Mouse (Mus musculus) embryonic facial prominence, embryonic 12.5 days (tissue): ENCODE measurements around the gene Bap1. TPM values are rescaled to one million over a fixed set of nuclear protein-coding genes. Genes with fewer than 3 reads are reported as not detected.

ENCODE experiments used
- ATAC-seq: fragments of 200-750 bp; cut with Nextera tagmentation; 2 replicates; pipeline ENCODE4 v1.8.0; 2017; ENCODE audit not compliant: insufficient number of reproducible peaks, insufficient read depth, low FRiP score, low TSS enrichment
- H3K27ac ChIP-seq: fragments of 300-500 bp; sonication (generic); 2 replicates; pipeline ENCODE4 v1.5.1; 2016; ENCODE audit warnings: mild to moderate bottlenecking
- H3K27me3 ChIP-seq: fragments of 300-500 bp; sonication (generic); 2 replicates; pipeline ENCODE4 v1.6.1; 2016; ENCODE audit warnings: mild to moderate bottlenecking, moderate library complexity
- H3K36me3 ChIP-seq: fragments of 300-500 bp; sonication (generic); 2 replicates; pipeline ENCODE4 v1.6.1; 2016; ENCODE audit warnings: mild to moderate bottlenecking
- H3K4me1 ChIP-seq: fragments of 300-500 bp; sonication (generic); 2 replicates; pipeline ENCODE4 v1.6.1; 2016
- H3K4me2 ChIP-seq: fragments of 300-500 bp; sonication (generic); replicated peaks from 2 replicates; pipeline ENCODE4 v1.6.1; 2016; ENCODE audit warnings: mild to moderate bottlenecking, moderate library complexity
- H3K4me3 ChIP-seq: fragments of 300-500 bp; sonication (generic); 2 replicates; pipeline ENCODE4 v1.5.1; 2016; ENCODE audit warnings: mild to moderate bottlenecking
- H3K9ac ChIP-seq: fragments of 300-500 bp; sonication (generic); 2 replicates; pipeline ENCODE4 v1.6.1; 2016; ENCODE audit warnings: mild to moderate bottlenecking, moderate library complexity
- H3K9me3 ChIP-seq: fragments of 300-500 bp; sonication (generic); 2 replicates; pipeline ENCODE4 v1.6.1; 2016; ENCODE audit warnings: mild to moderate bottlenecking, moderate library complexity
- WGBS: fragments of 180-500 bp; shearing (Covaris S2); methylation state at CpG from one replicate; pipeline ENCODE4 v1.1.7; 2016; 5-methylcytosine and 5-hydroxymethylcytosine counted together
- polyA plus RNA-seq: library from polyadenylated mRNA; unstranded; fragments of >200 nt; fragmentation: Nextera tagmentation; extraction: Ambion mirVana; gene quantifications from 2 replicates; pipeline ENCODE4 v1.2.1, GENCODE M21; 2016

The Bap1 gene
- polyA plus RNA-seq, result 101 and 104 TPM in 2 replicates

DNA sequence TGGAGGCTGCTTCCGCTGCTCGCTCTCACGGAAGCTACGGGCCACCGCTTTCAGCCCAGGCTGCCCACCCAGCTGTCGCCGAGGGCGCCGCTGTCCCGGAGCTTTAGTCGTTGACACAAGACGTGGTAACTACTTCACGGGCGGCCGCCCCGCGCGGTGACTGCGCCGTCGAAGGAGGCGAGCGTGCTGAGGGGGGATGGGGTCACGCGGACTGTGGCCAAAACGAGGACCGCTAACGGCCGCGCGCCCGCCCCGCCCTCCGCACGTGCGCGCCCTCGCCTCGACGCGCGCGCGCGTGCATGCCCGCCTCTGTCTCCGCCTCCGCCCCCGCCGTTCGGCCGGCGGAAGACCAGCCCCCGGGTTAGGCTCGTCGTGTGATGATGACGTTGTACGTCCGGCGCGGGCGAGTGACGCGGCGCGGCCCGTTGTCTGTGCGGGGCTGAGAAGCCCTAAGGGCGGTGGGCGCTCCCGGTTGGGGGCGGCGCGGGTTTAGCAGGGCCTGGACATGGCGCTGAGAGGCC, at the start of gene Bap1, which contains the start of gene Phf7:
Bap1 (plus strand) TSS at position 367 of the 521 bp plus-strand sequence.
Phf7 (minus strand) TSS at position 234 of the 521 bp plus-strand sequence.
- WGBS, result under 1% methylated on average over 75 of the region's 75 CpGs
- ATAC-seq, result peak; percentile 87

DNA sequence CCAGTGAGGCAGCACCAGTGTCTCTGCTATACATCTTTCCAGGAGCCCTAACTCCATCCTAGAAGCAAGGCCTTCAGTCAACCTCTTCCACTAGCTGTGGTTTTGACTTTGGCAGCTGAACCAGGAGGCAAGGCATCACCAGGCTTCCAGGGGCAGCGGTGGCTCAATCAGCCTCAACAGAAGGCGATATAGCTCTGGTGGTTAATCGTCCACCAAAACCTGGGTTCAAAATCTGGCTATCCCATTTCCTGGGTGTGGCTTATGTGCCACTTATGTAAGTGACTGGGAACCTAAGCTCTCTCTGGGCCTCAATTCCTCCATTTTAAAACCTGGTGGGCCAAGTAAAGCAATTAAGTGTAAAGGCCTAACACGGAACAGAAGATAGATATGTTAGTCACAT, 46.4 kb upstream of the Bap1 start:
- H3K27me3 ChIP-seq, result no peaks in the 10 kb centered on the region
- peak overlapping the region; percentile 91 for H3K4me2 ChIP-seq
- peak overlapping the region; percentile 93 for H3K27ac ChIP-seq
- H3K9me3 ChIP-seq, result no peaks in the 10 kb centered on the region
- peak overlapping the region; percentile 91 for H3K9ac ChIP-seq
- H3K4me3 ChIP-seq, result peak overlapping the region; percentile 84
- peaks cover 44% of the 10 kb centered on the region for H3K36me3 ChIP-seq
- no peak for ATAC-seq
- 71% methylated on average over 4 of the region's 4 CpGs for WGBS
- peaks cover 9% of the 10 kb centered on the region for H3K4me1 ChIP-seq

More for the DNA sequence above, at the start of gene Bap1, which contains the start of gene Phf7:
- Histone ChIP-seq H3K9ac (peak within 1 kb of the TSS; percentile 98), H3K4me1 (peaks cover 11% of the 10 kb centered on the region), H3K27ac (peak within 1 kb of the TSS; percentile 91), H3K27me3 (no peaks in the 10 kb centered on the region), H3K4me2 (peak within 1 kb of the TSS; percentile 85), H3K9me3 (no peaks in the 10 kb centered on the region), H3K36me3 (peaks cover 35% of the 10 kb centered on the region), H3K4me3 (peak within 1 kb of the TSS; percentile 82)

DNA sequence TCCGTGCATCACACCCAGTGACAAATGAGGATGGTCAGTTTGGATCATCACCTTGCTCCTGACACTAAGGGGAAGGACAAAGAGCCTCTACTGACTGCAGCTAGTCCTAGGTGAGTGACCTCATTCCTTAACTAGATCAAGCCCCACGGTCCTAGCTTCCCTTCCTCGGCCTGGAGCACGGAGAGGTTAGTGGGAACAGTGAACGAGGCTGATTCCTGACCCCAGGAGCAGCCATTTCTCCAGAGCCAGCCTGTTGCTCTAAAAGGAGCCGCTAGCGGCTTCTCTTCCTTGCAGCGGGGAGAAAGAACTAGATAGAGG, 46.0 kb upstream of the Bap1 start:
- Histone ChIP-seq H3K9ac (peak overlapping the region; percentile 91), H3K36me3 (peaks cover 41% of the 10 kb centered on the region), H3K4me2 (peak overlapping the region; percentile 91), H3K27me3 (no peaks in the 10 kb centered on the region), H3K27ac (peak overlapping the region; percentile 93), H3K4me3 (peak overlapping the region; percentile 84), H3K9me3 (no peaks in the 10 kb centered on the region), H3K4me1 (peaks cover 9% of the 10 kb centered on the region)
- ATAC-seq, result no peak
- 21% methylated on average over 8 of the region's 8 CpGs for WGBS

DNA sequence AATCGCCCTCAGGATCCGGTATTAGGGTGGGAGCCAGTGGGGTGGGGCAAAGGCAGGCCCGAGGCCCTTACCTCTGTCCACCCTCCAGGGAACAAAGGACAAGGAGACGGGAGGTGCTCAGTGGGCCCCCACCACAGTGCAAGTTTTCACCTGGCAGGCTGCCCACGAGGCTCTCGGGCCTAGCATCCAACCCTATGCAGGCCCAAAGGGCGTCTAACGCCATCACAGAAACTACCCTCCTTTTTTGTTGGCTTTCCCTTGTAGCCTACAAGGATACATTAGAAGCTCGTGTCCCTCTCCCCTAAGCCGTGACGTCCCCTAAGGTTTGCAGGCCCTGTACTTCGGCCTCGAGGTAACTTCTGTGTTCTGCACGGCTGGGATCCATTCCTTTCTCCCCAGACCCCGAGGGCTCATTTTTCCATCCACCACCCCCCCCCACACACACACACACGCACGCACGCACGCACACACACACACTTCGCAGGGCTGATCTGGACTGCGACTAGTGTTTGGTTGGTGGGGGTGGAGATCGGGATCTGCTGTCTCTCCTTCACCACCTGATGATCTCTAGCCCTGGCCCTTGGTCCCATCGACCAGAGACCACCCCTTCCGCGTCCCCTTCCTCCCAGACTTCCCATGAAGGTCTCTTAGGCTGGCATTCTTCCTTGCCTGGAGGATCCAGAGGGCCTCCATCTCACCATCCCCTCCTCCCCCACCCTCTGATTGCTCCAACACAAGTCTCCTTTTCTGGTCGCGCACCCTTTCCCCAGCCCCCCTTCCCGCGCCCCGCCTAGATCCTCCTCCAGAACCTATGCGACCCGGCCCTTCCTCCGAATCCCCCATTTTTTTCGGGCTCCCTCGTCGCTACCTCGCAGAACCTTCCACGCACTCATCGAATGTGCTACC, 45.4 kb upstream of the Bap1 start:
- Histone ChIP-seq H3K9me3 (no peaks in the 10 kb centered on the region), H3K27ac (peak overlapping the region; percentile 93)
- WGBS, result under 1% methylated on average over 39 of the region's 39 CpGs

DNA sequence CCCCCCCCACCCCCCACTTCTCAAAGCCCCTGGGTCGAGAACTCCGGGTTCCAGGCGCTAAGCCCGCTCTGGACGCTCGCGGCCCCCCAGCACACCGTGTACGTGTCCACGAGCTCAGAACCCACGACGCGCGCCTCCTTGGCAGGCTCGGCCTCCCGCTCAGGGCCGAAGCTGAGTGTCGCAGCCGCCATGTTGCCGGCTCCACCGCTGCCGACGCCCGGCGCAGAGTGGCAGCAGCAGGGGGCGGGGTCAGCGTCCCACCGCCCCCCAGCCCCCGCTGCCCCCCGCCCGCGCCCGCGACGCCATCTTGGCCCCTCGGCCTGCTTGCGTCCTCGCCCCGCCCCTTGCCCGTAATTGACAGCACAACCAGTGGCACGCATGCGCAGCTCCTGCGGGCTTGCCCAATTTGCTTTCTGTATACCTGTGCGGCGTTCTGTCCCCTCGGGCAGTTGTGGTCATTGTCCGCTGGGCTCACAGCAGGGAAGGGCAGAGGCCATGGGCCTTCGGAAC, 44.7 kb upstream of the Bap1 start:
- H3K27ac ChIP-seq, result peak overlapping the region; percentile 93
- peaks cover 9% of the 10 kb centered on the region for H3K4me1 ChIP-seq
- H3K4me3 ChIP-seq, result peak overlapping the region; percentile 84
- ATAC-seq, result peak; percentile 31; the same call in 1 of the 2 replicates
- no peaks in the 10 kb centered on the region for H3K27me3 ChIP-seq
- 1% methylated on average over 48 of the region's 48 CpGs for WGBS
- peak overlapping the region; percentile 91 for H3K9ac ChIP-seq
- peak overlapping the region; percentile 91 for H3K4me2 ChIP-seq
- H3K36me3 ChIP-seq, result peaks cover 28% of the 10 kb centered on the region
- H3K9me3 ChIP-seq, result no peaks in the 10 kb centered on the region

More for the DNA sequence above, 45.4 kb upstream of the Bap1 start:
- H3K9ac ChIP-seq, result peak overlapping the region; percentile 91
- peak overlapping the region; percentile 91 for H3K4me2 ChIP-seq
- peaks cover 35% of the 10 kb centered on the region for H3K36me3 ChIP-seq
- peak; percentile 55 for ATAC-seq
- H3K4me1 ChIP-seq, result peaks cover 9% of the 10 kb centered on the region
- H3K27me3 ChIP-seq, result no peaks in the 10 kb centered on the region
- H3K4me3 ChIP-seq, result peak overlapping the region; percentile 84

DNA sequence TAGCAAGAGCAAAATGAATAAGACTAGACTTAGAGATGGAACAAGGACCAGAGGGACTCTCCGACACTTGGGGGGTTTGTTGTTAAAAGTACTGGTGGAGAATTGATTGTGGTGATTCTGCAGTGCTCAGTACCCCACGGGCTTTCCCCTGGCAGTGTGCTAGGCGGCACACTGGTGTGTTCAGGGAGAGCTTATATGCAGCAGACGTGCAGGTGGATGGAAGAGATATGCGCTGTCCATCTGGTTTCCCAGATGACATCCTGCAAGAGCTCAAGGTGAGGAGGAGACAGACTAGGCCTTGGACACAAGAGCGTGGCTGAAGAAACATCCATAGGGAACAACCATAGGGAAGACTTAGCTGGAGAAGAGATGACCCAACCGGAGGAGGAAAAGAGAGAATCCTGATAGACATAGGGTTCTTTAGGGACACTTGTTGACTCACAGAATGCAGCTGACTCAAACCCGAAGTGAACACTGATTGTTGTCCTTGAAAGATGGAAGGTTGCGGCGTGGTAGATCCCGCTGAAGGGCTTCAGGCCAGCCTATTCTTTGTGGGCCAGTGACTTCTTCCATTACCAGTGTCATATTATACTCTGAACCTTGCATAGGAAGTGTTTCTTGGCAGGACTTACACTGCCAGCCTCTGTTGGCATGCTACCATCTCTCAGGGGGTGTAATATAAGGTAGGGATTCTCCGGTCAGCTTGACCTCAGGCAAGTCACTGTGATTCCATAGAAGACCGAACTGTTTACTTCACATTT, 44.0 kb upstream of the Bap1 start:
- Histone ChIP-seq H3K4me1 (peaks cover 9% of the 10 kb centered on the region), H3K36me3 (peaks cover 21% of the 10 kb centered on the region), H3K9ac (peak overlapping the region; percentile 91; the same call in 1 of the 2 replicates), H3K27me3 (no peaks in the 10 kb centered on the region), H3K4me3 (peak overlapping the region; percentile 84), H3K27ac (no peak overlapping the region), H3K4me2 (peak overlapping the region; percentile 91), H3K9me3 (no peaks in the 10 kb centered on the region)
- peak; percentile 17; the same call in 1 of the 2 replicates for ATAC-seq
- 82% methylated on average over 13 of the region's 13 CpGs for WGBS

DNA sequence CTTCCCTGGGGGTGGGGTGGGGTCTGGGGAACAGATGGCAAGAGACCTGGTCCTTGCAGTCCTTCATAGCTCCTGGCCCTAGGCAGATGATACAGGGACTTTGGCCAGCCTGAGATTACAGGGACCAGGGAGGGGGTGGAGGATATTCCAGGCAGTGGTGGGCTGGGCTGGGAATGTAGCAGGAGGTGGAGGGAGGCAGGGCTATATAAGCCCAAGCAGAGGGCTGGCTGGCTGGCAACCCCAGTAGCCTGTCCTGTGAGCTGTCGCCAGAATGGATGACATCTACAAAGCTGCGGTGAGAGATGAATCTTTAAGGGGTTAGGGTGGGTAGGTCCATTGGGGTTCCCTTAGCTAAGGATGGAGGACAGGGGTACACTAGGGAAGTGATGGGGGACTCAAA, 43.2 kb upstream of the Bap1 start, which contains the start of gene Tnnc1:
Tnnc1 (plus strand) TSS at position 229 of the 400 bp plus-strand sequence.
- H3K9me3 ChIP-seq, result no peaks in the 10 kb centered on the region
- 0 out of 2 replicates have a peak within 1 kb of the TSS, but pooled peaks have one; percentile 84 for H3K4me3 ChIP-seq
- 79% methylated on average over 2 of the region's 2 CpGs for WGBS
- H3K36me3 ChIP-seq, result peaks cover 13% of the 10 kb centered on the region
- H3K9ac ChIP-seq, result no peak within 1 kb of the TSS; the same call in 1 of the 2 replicates
- H3K4me2 ChIP-seq, result peak within 1 kb of the TSS; percentile 91; the same call in 1 of the 2 replicates
- peaks cover 9% of the 10 kb centered on the region for H3K4me1 ChIP-seq
- H3K27ac ChIP-seq, result no peak within 1 kb of the TSS
- H3K27me3 ChIP-seq, result no peaks in the 10 kb centered on the region
- no peak for ATAC-seq

DNA sequence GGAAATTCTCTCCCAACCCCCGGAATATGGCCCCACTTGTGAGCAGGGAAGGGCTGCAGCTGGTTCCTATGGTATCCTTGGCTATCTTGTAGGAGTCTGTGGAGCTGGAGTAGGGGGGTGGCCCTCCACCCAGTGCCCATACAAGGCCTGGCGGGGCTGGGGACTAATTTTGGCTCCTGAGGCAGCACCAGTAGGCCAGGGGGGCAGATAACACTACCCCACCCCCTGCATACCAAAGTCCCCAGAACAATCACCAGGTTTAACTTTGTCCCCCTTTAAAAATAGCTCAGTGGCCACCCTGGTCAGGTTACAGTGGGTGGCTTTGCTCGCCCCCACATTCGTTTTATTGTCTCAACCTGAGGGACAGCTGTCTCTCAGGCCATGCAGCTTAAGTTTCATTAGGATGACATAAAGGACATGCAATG, 42.1 kb upstream of the Bap1 start:
- Histone ChIP-seq H3K36me3 (peaks cover 4% of the 10 kb centered on the region), H3K4me3 (no peak overlapping the region), H3K9me3 (no peaks in the 10 kb centered on the region), H3K9ac (no peak overlapping the region), H3K4me2 (no peak overlapping the region), H3K27ac (no peak overlapping the region), H3K4me1 (peaks cover 9% of the 10 kb centered on the region), H3K27me3 (no peaks in the 10 kb centered on the region)
- 69% methylated on average over 4 of the region's 4 CpGs for WGBS
- ATAC-seq, result no peak

DNA sequence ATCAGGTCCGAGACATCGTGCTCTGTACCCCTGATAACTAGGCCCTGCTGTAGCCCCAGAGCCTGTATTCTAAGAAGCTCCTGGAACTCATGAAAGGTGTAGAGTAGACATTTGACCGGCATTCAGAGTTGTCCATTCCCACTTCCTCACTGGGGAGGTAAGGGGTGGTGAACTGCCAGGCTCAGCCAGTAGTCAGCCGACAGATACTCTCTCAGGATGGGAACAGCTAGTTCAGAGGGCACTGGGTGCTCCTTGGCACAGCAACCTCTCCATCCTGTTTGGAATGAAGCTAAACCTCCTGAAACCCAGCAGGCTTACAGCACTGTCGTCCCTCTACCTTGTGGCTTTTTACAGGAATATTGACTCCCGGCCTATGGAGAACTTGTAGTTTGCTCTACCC, 39.4 kb upstream of the Bap1 start:
- Histone ChIP-seq H3K27me3 (no peaks in the 10 kb centered on the region), H3K36me3 (no peaks in the 10 kb centered on the region), H3K9me3 (no peaks in the 10 kb centered on the region), H3K4me3 (no peak overlapping the region), H3K4me1 (peaks cover 5% of the 10 kb centered on the region; the same call in 1 of the 2 replicates), H3K9ac (no peak overlapping the region), H3K27ac (no peak overlapping the region), H3K4me2 (no peak overlapping the region)
- ATAC-seq, result no peak
- WGBS, result 83% methylated on average over 6 of the region's 6 CpGs

DNA sequence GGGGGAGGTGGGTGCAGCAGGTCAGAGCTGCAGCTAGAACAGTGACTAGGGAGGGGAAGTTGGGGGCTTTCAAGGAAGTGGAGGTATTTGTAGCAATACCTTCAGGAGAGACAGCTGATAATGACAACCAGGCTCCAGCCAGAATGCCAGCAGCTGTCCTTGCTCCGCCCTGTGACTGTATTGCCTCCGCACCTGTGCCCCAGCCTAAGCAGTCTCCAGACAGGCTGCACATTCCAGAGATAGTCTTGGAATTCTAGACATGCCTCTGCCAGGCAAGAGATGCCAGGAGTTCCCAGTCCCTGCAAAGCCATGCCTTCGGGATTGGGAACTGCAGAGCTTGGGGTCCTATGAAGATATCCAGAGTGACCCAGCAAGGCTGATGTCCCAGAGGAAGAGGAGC, 38.8 kb upstream of the Bap1 start:
- H3K36me3 ChIP-seq, result no peaks in the 10 kb centered on the region
- no peaks in the 10 kb centered on the region for H3K9me3 ChIP-seq
- no peak for ATAC-seq
- H3K9ac ChIP-seq, result no peak overlapping the region
- peaks cover 7% of the 10 kb centered on the region; the same call in 1 of the 2 replicates for H3K4me1 ChIP-seq
- no peaks in the 10 kb centered on the region for H3K27me3 ChIP-seq
- H3K4me3 ChIP-seq, result no peak overlapping the region
- 65% methylated on average over 3 of the region's 3 CpGs for WGBS
- H3K4me2 ChIP-seq, result no peak overlapping the region
- H3K27ac ChIP-seq, result no peak overlapping the region

DNA sequence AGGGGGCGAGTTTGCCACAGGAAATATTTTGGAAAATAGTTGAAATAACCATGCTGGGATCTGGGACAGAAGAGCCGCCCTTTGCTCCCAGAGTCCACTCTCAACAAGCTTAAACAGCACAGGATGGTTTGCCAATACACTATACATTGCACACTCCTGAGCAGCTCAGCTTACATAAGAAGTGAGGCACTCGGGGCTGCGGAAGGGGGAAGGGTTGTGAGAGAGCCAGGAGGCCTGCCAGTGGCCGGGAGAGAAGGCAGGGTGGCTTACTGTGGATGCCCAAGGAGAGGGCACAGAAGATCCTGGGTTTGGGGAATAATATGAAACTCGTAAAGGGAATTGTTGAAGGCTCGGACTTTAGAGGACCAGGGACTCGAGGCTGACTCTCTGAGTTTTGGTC, 37.4 kb upstream of the Bap1 start:
- H3K4me3 ChIP-seq, result no peak overlapping the region
- H3K9me3 ChIP-seq, result no peaks in the 10 kb centered on the region
- H3K4me1 ChIP-seq, result peaks cover 11% of the 10 kb centered on the region; the same call in 1 of the 2 replicates
- H3K4me2 ChIP-seq, result no peak overlapping the region
- no peak for ATAC-seq
- WGBS, result 61% methylated on average over 8 of the region's 8 CpGs
- no peaks in the 10 kb centered on the region for H3K27me3 ChIP-seq
- H3K27ac ChIP-seq, result no peak overlapping the region
- no peak overlapping the region for H3K9ac ChIP-seq
- H3K36me3 ChIP-seq, result no peaks in the 10 kb centered on the region
